Mouse (Mus musculus): ENCODE data around the gene Anapc11.

Anapc11 gene

DNA sequence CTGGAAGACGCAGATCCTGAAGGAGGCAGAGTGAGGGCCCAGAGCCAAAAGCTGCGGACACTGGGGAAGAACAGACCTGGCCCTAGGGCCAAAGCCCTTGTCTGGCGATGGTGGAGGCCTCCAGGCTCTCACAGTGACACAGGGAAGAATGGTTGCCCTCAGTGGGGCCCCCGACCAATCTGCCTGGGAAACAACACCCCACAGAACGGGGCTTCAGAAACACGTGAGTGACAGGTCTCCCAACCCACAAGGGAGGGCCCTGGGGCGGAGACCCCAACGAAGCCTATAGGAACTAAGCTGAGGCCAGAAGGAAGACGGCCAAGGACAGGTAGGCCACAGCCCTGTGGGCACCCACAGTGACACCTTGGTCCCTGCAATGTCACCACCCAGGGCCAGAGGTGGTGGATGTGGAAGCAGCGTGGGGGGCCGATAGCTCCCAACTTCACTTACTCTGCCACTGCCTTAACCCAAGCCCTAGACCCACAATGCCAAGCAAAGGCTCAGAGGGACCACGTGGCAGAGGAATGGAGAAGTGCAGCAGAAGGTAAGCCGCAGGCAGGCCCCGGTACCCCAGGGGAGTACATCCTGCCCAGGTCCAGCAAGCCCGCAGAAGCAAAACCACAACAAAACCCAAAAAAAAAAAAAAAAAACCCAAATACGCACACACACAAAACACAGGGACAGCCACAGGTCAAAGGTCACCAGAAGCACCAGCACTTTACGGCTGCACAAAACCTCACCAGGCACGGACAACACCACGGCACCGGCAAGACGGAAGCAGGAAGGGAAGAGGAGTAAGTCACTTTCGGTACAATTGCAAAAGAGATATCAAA lies 29.5 kb downstream of the Anapc11 start:
- DNase-seq (ENCODE audit: low read depth), result no peak

- DNase-seq (ENCODE audit: low read depth), result no peak
Observed at GRCm38 (mm10) chr11:120628601-120629340, 30.6 kb downstream of the Anapc11 start.

GRCm38 (mm10) chr11:120629341-120629730 lies 31.1 kb downstream of the Anapc11 start:
- no peak for DNase-seq (ENCODE audit: low read depth)

DNA sequence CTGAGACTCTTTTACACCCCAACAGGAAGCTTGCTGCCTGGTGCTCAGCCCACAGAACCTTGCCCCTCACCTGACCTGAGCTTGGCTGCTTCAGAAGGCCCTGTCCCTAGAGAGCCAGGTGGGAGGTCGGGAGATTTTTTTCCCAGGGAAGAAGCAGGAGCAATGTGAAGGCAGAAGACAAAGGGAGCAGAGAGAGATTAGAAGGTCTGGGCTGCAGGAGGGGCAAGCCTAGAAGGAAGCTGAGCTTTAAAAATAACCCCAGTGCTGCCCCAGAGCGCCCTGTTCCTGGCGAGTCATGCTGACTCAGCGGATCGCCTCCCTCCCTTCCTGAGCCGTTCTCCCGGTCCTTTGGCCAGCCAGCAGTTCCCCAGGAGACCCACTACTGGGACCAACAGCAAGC lies 31.7 kb downstream of the Anapc11 start:
- DNase-seq (ENCODE audit: low read depth), result peak; percentile 77

- DNase-seq (ENCODE audit: low read depth), result peak; percentile 64
Observed at GRCm38 (mm10) chr11:120630401-120630871, 32.2 kb downstream of the Anapc11 start.

DNA sequence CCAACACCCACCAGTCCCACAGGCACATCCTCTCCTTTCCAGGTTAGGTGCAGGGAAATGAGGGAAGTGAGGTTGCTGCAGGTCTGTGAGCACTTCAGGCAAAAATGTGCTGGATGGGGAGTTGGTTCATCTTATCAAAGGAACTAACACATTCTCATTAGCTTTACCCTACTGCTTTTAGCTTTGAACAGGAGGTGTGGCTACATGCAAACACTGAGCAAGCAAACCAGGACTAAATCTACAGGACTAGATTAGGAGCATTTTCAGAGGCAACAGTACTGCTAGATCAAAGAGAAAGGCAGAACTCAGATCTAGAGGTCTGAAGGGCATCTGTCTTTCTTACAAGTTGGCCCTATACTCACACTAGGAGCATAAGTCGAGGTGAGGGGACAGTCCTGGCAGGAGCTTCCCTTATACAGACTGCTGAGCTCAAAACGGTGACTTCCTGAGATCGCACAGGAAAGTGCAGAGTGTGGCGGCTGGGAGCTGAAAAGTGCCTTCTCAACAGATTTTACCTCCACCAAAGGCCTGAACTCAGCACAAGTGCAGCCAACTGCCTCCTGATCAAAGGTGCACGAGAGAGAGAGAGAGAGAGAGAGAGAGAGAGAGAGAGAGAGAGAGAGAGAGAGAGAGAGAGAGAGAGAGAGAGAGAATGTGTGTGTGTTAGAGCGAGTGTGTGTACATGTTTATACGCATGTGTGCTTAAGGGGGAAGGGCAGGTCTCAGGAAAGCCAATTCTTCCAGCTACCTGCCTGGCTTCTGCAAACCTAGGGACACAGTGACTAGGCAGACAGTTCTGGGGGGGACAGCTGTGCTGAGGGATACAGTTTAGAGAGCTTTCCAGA lies 32.9 kb downstream of the Anapc11 start:
- DNase-seq (ENCODE audit: low read depth), result peak; percentile 18

GRCm38 (mm10) chr11:120631726-120632448 lies 33.7 kb downstream of the Anapc11 start:
- DNase-seq (ENCODE audit: low read depth), result no peak

DNA sequence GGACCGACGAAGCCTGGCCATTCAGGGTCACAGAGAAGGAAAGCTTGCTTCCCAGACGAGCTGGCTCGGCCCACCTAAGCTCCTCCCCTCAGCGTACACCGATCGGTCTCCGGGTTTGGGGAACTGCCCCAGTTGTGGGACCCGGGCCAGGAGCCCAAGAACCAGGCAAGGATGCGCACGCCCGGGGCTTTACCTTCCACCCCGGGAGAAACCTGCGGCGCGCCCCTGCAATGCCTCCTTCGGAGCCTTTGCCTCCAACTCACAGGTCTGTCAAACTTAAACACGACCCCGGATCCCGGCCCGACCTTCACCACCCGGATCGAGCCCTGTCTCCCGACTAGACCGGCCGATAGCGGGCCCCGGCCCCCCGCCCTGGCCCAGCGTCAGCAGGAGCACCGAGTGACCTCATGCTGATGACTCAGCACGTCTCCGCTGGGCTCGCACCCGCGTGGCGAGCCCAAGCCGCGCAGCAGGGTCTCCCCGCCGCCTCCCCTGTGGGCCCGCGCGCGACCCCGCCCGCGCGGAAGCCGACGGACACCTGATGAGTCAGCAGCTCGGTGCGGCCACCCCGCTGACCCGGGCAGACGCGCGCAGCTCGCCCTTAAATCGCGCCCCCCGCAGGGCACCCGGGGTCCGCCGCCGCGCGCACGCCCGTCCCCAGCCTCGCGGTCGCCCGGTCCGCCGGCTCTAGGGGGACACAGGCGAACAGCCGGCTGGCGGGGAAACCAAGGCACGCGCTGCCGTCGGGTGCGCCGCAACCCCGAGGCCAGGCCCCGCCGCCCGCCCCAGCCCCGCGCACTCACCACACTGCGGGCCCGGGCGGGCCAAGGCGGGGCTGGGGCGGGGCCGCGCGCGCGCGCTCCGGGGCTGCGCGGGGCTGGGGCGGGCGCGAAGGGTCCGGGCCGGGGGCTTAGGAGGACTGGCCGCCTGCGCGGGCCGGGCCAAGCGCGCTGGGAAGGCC lies 34.6 kb downstream of the Anapc11 start:
- DNase-seq (ENCODE audit: low read depth), result peak; percentile 88

DNA sequence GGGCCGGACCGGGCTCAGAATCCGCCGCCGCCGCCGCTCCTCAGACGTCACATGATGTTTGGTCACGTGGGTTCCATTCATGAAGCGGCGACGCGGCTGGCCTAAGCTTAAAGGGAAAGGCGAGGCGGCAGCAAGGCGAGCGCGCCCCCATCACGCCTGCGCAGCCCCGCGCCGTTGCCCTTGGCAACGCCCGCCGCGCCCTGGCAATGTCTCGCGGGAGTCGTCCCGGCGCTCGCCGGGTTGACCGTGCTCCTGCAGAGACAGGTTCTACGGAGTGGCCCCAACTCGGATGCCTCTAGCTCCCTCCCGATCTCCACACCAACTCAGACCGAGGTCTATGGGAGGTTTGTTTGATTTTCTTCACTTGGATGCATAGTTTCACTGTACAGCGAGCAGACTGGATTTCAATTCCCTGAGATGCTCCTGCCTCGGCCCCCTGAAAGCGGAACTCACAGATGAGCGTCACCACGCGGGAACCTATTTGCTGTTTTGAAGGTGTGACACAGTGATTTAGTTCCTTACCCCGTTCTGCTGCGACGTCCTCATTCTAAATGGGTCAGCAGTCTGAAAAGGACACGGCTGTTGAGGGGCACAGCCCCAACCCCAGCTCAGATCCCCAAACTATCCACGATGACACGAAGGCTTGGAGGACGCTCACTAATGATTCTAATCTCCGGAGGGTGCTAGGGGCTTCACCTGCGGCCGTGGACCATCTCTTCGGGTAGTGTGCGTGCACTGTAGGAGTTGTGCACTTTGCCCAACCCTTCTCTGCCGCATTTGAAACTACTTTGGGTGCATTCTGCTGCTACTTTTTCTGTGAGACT lies 35.5 kb downstream of the Anapc11 start, which contains the start of gene Mafg:
TSS of gene Mafg (minus strand) at position 81 of the 824 bp plus-strand sequence.
- peak; percentile 98 for DNase-seq (ENCODE audit: low read depth)

DNA sequence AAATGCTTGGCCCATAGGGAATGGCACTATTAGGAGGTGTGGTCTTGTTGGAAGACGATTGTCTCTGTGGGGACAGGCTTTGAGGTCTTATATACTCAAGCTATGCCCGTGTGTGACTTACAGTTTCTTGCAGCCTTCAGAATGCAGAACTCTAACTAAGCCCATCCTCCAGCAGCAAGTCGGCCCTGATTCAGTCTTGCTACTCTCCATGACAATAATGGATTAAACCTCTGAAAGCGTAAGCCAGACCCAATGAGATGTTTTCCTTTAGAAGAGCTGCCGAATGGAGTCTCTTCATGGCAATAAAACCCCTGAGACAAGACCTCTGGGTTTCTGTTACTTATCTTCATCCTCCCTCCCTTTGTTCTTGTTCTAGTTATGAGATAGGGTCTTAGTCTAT lies 36.6 kb downstream of the Anapc11 start:
- no peak for DNase-seq (ENCODE audit: low read depth)

GRCm38 (mm10) chr11:120641255-120641654 lies 43.0 kb downstream of the Anapc11 start:
- DNase-seq (ENCODE audit: low read depth), result no peak

- no peak for DNase-seq (ENCODE audit: low read depth)
Observed at GRCm38 (mm10) chr11:120641869-120642268, 43.6 kb downstream of the Anapc11 start.

DNA sequence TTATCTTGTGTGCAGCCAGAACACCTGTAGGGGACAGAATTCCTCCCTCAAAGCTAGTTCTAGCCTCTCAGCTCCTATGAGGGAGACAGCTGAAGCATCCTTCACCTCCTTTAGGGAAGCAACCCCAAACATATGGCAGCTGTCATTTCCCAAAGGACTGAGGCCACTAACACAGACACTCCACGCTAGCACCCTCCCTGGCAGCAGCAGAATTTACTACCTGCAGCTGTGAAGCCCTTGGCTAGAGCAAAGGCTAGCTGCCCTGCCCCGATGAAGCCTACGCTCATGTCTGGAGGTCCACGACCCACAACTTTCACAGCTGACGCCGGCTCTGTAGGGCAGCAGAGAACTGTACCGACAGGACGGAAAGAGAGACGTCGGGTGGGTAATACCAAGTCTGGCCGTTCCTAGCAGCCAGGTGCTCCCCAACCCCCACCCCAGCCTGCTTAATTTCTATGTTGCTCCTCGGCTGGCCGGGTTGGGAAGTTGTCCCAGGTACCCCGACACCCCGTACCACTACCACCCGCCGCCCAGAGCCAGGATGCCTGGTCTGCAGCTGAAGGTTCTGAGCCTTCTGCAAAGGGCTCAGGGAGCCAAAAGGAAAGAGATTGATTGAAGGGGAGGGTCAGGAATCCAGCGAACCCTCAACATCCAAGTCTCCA lies 44.8 kb downstream of the Anapc11 start:
- peak; percentile 18 for DNase-seq (ENCODE audit: low read depth)

DNA sequence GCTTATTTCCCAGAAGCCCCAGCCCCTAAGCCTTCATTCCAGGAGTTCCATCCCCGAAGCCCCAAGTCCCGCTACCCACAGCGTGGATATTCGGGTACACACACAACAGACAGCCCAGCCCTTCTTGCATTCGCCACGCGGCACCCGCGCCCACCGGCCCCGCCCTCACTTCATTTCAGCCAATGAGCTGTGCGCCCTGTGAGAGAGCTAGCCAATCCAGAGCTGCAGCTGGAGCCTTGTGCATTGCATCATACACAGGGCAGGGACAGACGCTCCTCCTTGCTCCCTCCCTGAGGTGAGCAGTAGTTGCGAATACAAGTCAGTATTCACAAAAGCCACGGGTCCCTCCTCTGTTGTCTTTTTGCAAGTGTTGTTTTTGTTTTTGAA lies 45.4 kb downstream of the Anapc11 start, which contains the start of gene Pycr1:
TSS of gene Pycr1 (minus strand) at position 169 of the 387 bp plus-strand sequence.
- DNase-seq (ENCODE audit: low read depth), result peak; percentile 95

GRCm38 (mm10) chr11:120647047-120647830 lies 49.0 kb downstream of the Anapc11 start:
- no peak for DNase-seq (ENCODE audit: low read depth)

DNA sequence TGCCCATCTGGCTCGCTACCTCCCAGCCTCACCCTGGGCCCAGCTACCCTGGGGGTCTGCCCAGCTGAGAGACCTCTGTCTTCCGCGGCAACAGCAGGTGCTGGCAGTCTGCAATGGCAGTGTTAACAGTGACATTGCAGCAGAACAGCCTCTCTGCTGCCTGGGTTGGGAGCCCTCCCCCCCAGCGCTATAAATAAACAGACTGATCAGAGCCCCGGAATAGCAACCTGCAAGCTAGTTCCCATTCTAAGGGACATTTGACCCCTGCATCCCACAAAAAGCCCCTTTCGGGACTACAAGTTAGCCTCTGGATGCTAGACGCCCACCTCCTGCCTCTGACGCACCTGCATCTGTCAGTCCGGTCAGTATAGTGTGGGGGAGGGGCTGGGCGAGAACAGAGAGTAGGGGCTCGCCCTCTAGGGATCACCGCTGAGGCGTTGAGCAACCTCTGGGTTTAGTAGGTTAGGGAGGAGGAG lies 49.8 kb downstream of the Anapc11 start, which contains the start of gene Myadml2:
TSS of gene Myadml2 (minus strand) at position 158 of the 476 bp plus-strand sequence.
- no peak for DNase-seq (ENCODE audit: low read depth)

- DNase-seq (ENCODE audit: low read depth), result peak; percentile 34
Observed at GRCm38 (mm10) chr11:120651872-120652271, 53.7 kb downstream of the Anapc11 start.

GRCm38 (mm10) chr11:120654741-120655140 lies 56.5 kb downstream of the Anapc11 start:
- DNase-seq (ENCODE audit: low read depth), result peak; percentile 20

All from NIH3T3 (cell line).